Mouse (Mus musculus) testis, adult 2 months (tissue): ENCODE measurements around the gene 4930524N10Rik.

ENCODE experiments used
- CTCF ChIP-seq: fragments of 200-500 bp; IDR thresholded peaks from 2 replicates; pipeline ENCODE4 v1.5.1; 2012; ENCODE audit warnings: low read depth, mild to moderate bottlenecking, inconsistent platforms, low read length, moderate library complexity; ENCODE audit not compliant: control insufficient read depth, insufficient read depth, insufficient replicate concordance
- POLR2A ChIP-seq: fragments of 200-500 bp; IDR thresholded peaks from 2 replicates; pipeline ENCODE4 v1.6.1; 2012; ENCODE audit warnings: low read depth, mild to moderate bottlenecking, inconsistent platforms, low read length, moderate library complexity; ENCODE audit not compliant: control insufficient read depth

GRCm38 (mm10) chrX:154349302-154350041, 6.3 kb upstream of the 4930524N10Rik start:
- TF ChIP-seq CTCF = no peak
- TF ChIP-seq POLR2A = no peak
